Mouse (Mus musculus): ENCODE measurements around the gene Trp53bp1. TPM values are rescaled to one million over a fixed set of nuclear protein-coding genes. Genes with fewer than 3 reads are reported as not detected.

The Trp53bp1 gene
- total and polyA plus RNA-seq, 2 experiments from 2014 or later, result 20.3 to 74.4 TPM

DNA sequence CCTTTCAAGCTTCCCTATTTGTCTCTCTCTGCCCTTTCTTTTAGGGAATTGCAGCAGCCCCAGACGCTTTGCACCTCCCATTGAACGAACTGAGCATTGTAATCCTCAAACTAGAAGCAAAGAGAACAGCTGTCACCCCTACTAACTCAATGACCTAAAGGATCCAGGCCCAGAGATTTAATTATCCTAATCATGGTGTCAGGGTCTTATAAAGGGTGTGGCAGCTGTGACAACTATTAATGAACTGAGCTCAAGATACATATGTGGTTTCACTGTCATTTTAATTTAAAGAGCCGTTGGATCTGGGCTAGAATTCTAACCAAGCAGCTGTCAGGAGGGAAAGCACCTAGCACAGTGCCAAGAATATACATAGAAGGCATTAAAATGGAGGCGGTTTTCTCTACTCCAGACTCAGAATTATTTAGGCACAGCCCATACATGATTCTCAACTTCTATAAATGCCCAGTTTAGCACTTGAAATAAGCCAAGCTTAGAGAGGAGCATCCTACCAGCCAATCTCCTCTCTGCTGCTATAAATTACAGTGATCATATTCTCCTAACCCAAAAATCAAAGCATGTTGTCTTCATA lies 815 bp upstream of the Trp53bp1 start:
- peaks cover 12% of the 10 kb centered on the region; the same call in 1 of the 2 replicates for H3K4me1 ChIP-seq (ENCODE audit: control insufficient read depth, insufficient read depth)
- WGBS, result 24% methylated on average over 4 of the region's 4 CpGs
- H3K9me3 ChIP-seq (replicated peaks; ENCODE audit: control insufficient read depth, low read length), result no peaks in the 10 kb centered on the region
- no peak for ATAC-seq (ENCODE audit: insufficient read depth, low read depth)
- no peak for DNase-seq (ENCODE audit: low spot score)
- peak overlapping the region; percentile 66 for H3K4me2 ChIP-seq (ENCODE audit: low read depth, low read length)
- no peak overlapping the region for H3K9ac ChIP-seq (replicated peaks; ENCODE audit: low read depth, low read length)
- peak overlapping the region; percentile 90 for H3K4me3 ChIP-seq (ENCODE audit: low read depth, low read length)
- peaks cover 22% of the 10 kb centered on the region for H3K36me3 ChIP-seq (replicated peaks; ENCODE audit: control insufficient read depth, insufficient read depth, low read length)
- peak overlapping the region; percentile 32 for H3K27ac ChIP-seq (ENCODE audit: low read depth)
- H3K27me3 ChIP-seq (ENCODE audit: control insufficient read depth, insufficient read depth, low read length), result no peaks in the 10 kb centered on the region
- no peak for TF ChIP-seq EP300 (IDR thresholded peaks at IDR 0.05; ENCODE audit: low read depth)
- TF ChIP-seq CTCF (IDR thresholded peaks at IDR 0.05; ENCODE audit: low read depth), result no peak

DNA sequence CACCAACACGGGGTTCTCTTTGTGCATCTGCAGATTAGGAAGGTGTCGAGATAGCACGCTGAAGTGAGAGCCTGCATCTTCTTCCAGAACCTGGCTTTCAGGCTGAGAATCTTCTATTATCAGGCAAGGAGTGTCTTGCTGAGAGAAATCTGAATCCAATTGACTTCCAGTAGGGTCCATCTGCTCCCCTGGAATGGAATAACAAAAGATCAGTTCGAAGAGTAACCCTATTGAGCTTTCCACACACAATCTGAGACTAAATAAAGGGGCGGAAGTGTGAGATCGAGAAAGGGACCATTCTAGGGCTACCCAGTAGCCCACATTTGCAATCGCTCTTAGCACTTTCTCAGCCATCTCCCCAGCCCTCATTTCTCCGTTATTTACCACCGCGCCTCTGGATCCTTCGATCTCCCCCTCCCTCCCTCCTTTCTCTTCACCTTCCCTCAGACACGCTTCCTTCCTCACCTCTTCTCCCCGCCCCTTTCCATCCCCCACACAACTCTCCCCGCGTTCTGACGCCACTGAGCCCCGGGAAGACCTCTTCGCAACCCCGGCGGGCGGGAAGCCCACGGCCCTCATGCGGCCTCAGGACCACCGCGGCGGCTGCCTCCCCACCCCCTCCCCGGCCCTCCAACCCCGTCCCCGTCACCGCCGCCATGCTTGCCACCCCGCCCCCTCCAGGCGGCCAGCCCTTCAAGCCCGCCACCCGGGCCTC lies 529 bp downstream of the Trp53bp1 start:
- peaks cover 12% of the 10 kb centered on the region; the same call in 1 of the 2 replicates for H3K4me1 ChIP-seq (ENCODE audit: control insufficient read depth, insufficient read depth)

DNA sequence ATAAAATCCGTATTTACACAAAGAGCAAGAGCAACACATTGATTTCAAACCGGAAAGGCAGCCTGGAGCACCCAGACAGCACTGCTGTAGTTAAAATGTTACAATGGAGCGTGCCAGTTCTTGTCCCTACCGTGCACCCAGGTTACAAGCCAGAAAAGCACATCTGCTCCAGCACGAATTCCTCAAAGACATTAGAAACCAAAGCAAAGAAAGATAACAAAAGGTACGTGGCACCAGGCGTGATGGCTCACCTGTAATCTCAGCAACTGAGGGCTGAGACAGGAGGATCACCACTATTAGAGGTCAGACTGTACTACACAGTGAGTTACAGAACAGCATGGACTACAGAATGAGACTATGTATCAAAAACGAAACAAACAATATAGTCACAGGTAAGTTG lies 2.8 kb downstream of the Trp53bp1 start:
- Histone ChIP-seq H3K9ac (replicated peaks; ENCODE audit: low read depth, low read length) (no peak overlapping the region), H3K4me1 (ENCODE audit: control insufficient read depth, insufficient read depth) (peaks cover 12% of the 10 kb centered on the region; the same call in 1 of the 2 replicates), H3K27me3 (ENCODE audit: control insufficient read depth, insufficient read depth, low read length) (no peaks in the 10 kb centered on the region), H3K27ac (ENCODE audit: low read depth) (no peak overlapping the region), H3K9me3 (replicated peaks; ENCODE audit: control insufficient read depth, low read length) (no peaks in the 10 kb centered on the region), H3K4me2 (ENCODE audit: low read depth, low read length) (no peak overlapping the region), H3K4me3 (ENCODE audit: low read depth, low read length) (no peak overlapping the region), H3K36me3 (replicated peaks; ENCODE audit: control insufficient read depth, insufficient read depth, low read length) (peaks cover 25% of the 10 kb centered on the region)
- 83% methylated on average over 8 of the region's 8 CpGs for WGBS
- DNase-seq (ENCODE audit: low spot score), result no peak
- TF ChIP-seq EP300 (IDR thresholded peaks at IDR 0.05; ENCODE audit: low read depth), result no peak
- no peak for TF ChIP-seq CTCF (IDR thresholded peaks at IDR 0.05; ENCODE audit: low read depth)
- ATAC-seq (ENCODE audit: insufficient read depth, low read depth), result no peak

More for the DNA sequence above, 529 bp downstream of the Trp53bp1 start:
- TF ChIP-seq EP300 (IDR thresholded peaks at IDR 0.05; ENCODE audit: low read depth) (no peak), CTCF (IDR thresholded peaks at IDR 0.05; ENCODE audit: low read depth) (no peak)
- H3K27ac ChIP-seq (ENCODE audit: low read depth), result peak overlapping the region; percentile 36; the same call in 1 of the 2 replicates
- H3K4me2 ChIP-seq (ENCODE audit: low read depth, low read length), result peak overlapping the region; percentile 66
- no peaks in the 10 kb centered on the region for H3K9me3 ChIP-seq (replicated peaks; ENCODE audit: control insufficient read depth, low read length)
- 1% methylated on average over 29 of the region's 35 CpGs for WGBS
- peaks cover 22% of the 10 kb centered on the region for H3K36me3 ChIP-seq (replicated peaks; ENCODE audit: control insufficient read depth, insufficient read depth, low read length)
- H3K9ac ChIP-seq (replicated peaks; ENCODE audit: low read depth, low read length), result peak overlapping the region; percentile 71
- DNase-seq (ENCODE audit: low spot score), result no peak
- peak; percentile 68 for ATAC-seq (ENCODE audit: insufficient read depth, low read depth)
- peak overlapping the region; percentile 90 for H3K4me3 ChIP-seq (ENCODE audit: low read depth, low read length)
- H3K27me3 ChIP-seq (ENCODE audit: control insufficient read depth, insufficient read depth, low read length), result no peaks in the 10 kb centered on the region

DNA sequence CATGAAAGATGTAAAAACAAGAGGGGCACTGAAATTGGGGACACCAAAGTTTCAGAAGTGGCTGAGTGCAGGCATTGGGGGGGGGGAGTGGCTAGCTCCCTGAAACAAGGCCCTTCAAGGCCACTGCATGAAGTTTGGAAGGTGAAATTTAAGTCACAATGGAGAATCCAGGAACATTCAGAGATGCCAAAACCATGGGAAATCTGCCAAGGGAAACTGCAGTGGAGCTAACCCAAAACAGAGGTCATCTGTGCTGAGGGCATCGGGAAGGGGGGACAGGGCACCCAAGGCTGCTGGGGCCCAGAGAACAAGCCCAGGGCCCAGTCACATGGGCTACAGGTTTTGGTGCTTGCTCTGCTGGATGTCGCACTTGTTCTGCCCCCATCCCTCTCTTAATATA lies 21.4 kb downstream of the Trp53bp1 start:
- peaks cover 80% of the 10 kb centered on the region for H3K36me3 ChIP-seq (replicated peaks; ENCODE audit: control insufficient read depth, insufficient read depth, low read length)
- no peak for ATAC-seq (ENCODE audit: insufficient read depth, low read depth)
- no peak overlapping the region for H3K27ac ChIP-seq (ENCODE audit: low read depth)
- no peak overlapping the region for H3K4me2 ChIP-seq (ENCODE audit: low read depth, low read length)
- H3K27me3 ChIP-seq (ENCODE audit: control insufficient read depth, insufficient read depth, low read length), result no peaks in the 10 kb centered on the region
- DNase-seq (ENCODE audit: low spot score), result no peak
- 86% methylated on average over 2 of the region's 2 CpGs for WGBS
- no peaks in the 10 kb centered on the region for H3K4me1 ChIP-seq (ENCODE audit: control insufficient read depth, insufficient read depth)
- no peak for TF ChIP-seq CTCF (IDR thresholded peaks at IDR 0.05; ENCODE audit: low read depth)
- no peak for TF ChIP-seq EP300 (IDR thresholded peaks at IDR 0.05; ENCODE audit: low read depth)
- no peak overlapping the region for H3K9ac ChIP-seq (replicated peaks; ENCODE audit: low read depth, low read length)
- no peak overlapping the region for H3K4me3 ChIP-seq (ENCODE audit: low read depth, low read length)
- no peaks in the 10 kb centered on the region for H3K9me3 ChIP-seq (replicated peaks; ENCODE audit: control insufficient read depth, low read length)

DNA sequence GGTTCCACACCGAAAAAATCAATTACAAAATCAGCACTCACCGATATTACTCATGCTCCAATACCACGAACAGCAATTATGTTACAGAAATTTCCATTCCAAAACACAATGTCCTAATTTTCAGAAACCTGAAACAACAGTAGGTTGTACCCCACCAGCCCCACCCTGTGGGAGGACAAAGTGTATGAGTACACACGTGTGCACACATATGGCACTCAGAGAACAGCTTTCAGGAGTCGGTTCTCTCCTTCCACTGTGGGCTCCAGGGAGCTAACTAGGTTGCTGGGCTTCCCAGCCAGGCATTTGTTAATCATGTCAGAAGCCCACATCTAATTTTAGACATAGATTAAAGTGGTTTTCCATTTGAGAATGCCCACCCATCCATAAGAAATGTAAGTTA lies 27.1 kb downstream of the Trp53bp1 start:
- 83% methylated on average over 5 of the region's 5 CpGs for WGBS
- H3K4me1 ChIP-seq (ENCODE audit: control insufficient read depth, insufficient read depth), result no peaks in the 10 kb centered on the region
- H3K4me2 ChIP-seq (ENCODE audit: low read depth, low read length), result no peak overlapping the region
- ATAC-seq (ENCODE audit: insufficient read depth, low read depth) (no peak), DNase-seq (ENCODE audit: low spot score) (no peak)
- no peaks in the 10 kb centered on the region for H3K9me3 ChIP-seq (replicated peaks; ENCODE audit: control insufficient read depth, low read length)
- TF ChIP-seq EP300 (IDR thresholded peaks at IDR 0.05; ENCODE audit: low read depth) (no peak), CTCF (IDR thresholded peaks at IDR 0.05; ENCODE audit: low read depth) (no peak)
- H3K4me3 ChIP-seq (ENCODE audit: low read depth, low read length), result no peak overlapping the region
- peaks cover 77% of the 10 kb centered on the region for H3K36me3 ChIP-seq (replicated peaks; ENCODE audit: control insufficient read depth, insufficient read depth, low read length)
- H3K27me3 ChIP-seq (ENCODE audit: control insufficient read depth, insufficient read depth, low read length), result no peaks in the 10 kb centered on the region
- H3K9ac ChIP-seq (replicated peaks; ENCODE audit: low read depth, low read length), result no peak overlapping the region
- H3K27ac ChIP-seq (ENCODE audit: low read depth), result no peak overlapping the region
